Mouse (Mus musculus) MEL (cell line): Measurements from ENCODE around the gene Zmynd11. TPM values are rescaled to one million over a fixed set of nuclear protein-coding genes. Genes with fewer than 3 reads are reported as not detected.

Source experiments
- DNase-seq: peaks from one replicate; pipeline ENCODE4 v3.0.0; 2011; ENCODE audit warnings: low read depth, low spot score
- H3K27ac ChIP-seq: 2 replicates; pipeline ENCODE4 v1.5.1; 2012; ENCODE audit warnings: low read depth, mild to moderate bottlenecking, control low read depth, low read length, moderate library complexity; ENCODE audit not compliant: control insufficient read depth
- H3K27me3 ChIP-seq, 2 experiments: fragments of 150-350 bp in 1 of 2; sonication (generic) in 1 of 2; 2 replicates each; pipeline ENCODE4 v1.6.1; 2012; ENCODE audit warnings: low read length in 2 of 2, mild to moderate bottlenecking in 2 of 2, improper control_type of control experiment in 1 of 2, moderate library complexity in 1 of 2; ENCODE audit not compliant: insufficient read depth in 2 of 2, control insufficient read depth in 1 of 2
- H3K36me3 ChIP-seq, 2 experiments: 2 replicates each; pipeline ENCODE4 v1.6.1; 2012 to 2014; ENCODE audit warnings: low read length in 2 of 2, improper control_type of control experiment in 1 of 2, inconsistent platforms in 1 of 2, mild to moderate bottlenecking in 1 of 2; ENCODE audit not compliant: insufficient read depth in 2 of 2, control insufficient read depth in 1 of 2
- H3K4me1 ChIP-seq, 2 experiments: fragments of 150-350 bp in 1 of 2; sonication (generic) in 1 of 2; 2 replicates each; pipeline ENCODE4 v1.6.1; 2012; ENCODE audit warnings: low read length in 2 of 2, improper control_type of control experiment in 1 of 2, mild to moderate bottlenecking in 1 of 2; ENCODE audit not compliant: insufficient read depth in 2 of 2, control insufficient read depth in 1 of 2
- H3K4me3 ChIP-seq, 2 experiments: fragments of 150-350 bp in 1 of 2; sonication (generic) in 1 of 2; 2 replicates each; pipeline ENCODE4 v1.5.1; 2012; ENCODE audit warnings: low read depth in 2 of 2, low read length in 2 of 2, mild to moderate bottlenecking in 2 of 2, moderate library complexity in 2 of 2, control low read depth in 1 of 2, improper control_type of control experiment in 1 of 2; ENCODE audit not compliant: control insufficient read depth in 1 of 2, insufficient read depth in 1 of 2
- H3K79me2 ChIP-seq: 2 replicates; pipeline ENCODE4 v1.6.1; 2012; ENCODE audit warnings: mild to moderate bottlenecking, low read length, moderate library complexity; ENCODE audit not compliant: control insufficient read depth, poor library complexity, insufficient read depth
- H3K9ac ChIP-seq: 2 replicates; pipeline ENCODE4 v1.6.1; 2012; ENCODE audit warnings: low read depth, mild to moderate bottlenecking, control low read depth, low read length, moderate library complexity; ENCODE audit not compliant: control insufficient read depth, poor library complexity, severe bottlenecking
- H3K9me3 ChIP-seq: fragments of 150-350 bp; sonication (generic); replicated peaks from 2 replicates; pipeline ENCODE4 v1.6.1; 2012; ENCODE audit warnings: mild to moderate bottlenecking, low read length, improper control_type of control experiment, moderate library complexity; ENCODE audit not compliant: insufficient read depth
- CHD1 ChIP-seq: IDR thresholded peaks from 2 replicates; pipeline ENCODE4 v1.6.1; 2012; ENCODE audit warnings: low read depth, mild to moderate bottlenecking, inconsistent platforms, low read length, improper control_type of control experiment
- E2F4 ChIP-seq: IDR thresholded peaks from 2 replicates; pipeline ENCODE4 v1.6.1; 2011; ENCODE audit warnings: low read depth, low read length, improper control_type of control experiment, borderline replicate concordance
- ELF1 ChIP-seq: IDR thresholded peaks from 2 replicates; pipeline ENCODE4 v1.6.1; 2014; ENCODE audit warnings: low read depth, mild to moderate bottlenecking, inconsistent platforms, low read length, improper control_type of control experiment, moderate library complexity
- EP300 ChIP-seq, 2 experiments: IDR thresholded peaks; 2 replicates each; pipeline ENCODE4 v1.6.1; 2011; ENCODE audit warnings: improper control_type of control experiment in 2 of 2, low read length in 2 of 2, low read depth in 1 of 2, mild to moderate bottlenecking in 1 of 2
- ETS1 ChIP-seq: IDR thresholded peaks from 2 replicates; pipeline ENCODE4 v1.6.1; 2012; ENCODE audit warnings: low read depth, mild to moderate bottlenecking, inconsistent platforms, low read length, improper control_type of control experiment, moderate library complexity
- GABPA ChIP-seq: IDR thresholded peaks from 2 replicates; pipeline ENCODE4 v1.6.1; 2012; ENCODE audit warnings: low read depth, mild to moderate bottlenecking, inconsistent platforms, low read length, improper control_type of control experiment, moderate library complexity
- GATA1 ChIP-seq: IDR thresholded peaks from 2 replicates; pipeline ENCODE4 v1.6.1; 2011; ENCODE audit warnings: low read depth, low read length, improper control_type of control experiment
- HCFC1 ChIP-seq: IDR thresholded peaks from 2 replicates; pipeline ENCODE4 v1.6.1; 2012; ENCODE audit warnings: low read depth, mild to moderate bottlenecking, inconsistent platforms, low read length, improper control_type of control experiment, moderate library complexity
- JUND ChIP-seq: IDR thresholded peaks from 2 replicates; pipeline ENCODE4 v1.6.1; 2011; ENCODE audit warnings: low read depth, mild to moderate bottlenecking, improper control_type of control experiment, low read length
- KAT2A ChIP-seq: conservative IDR thresholded peaks from 2 replicates; pipeline ENCODE4 v1.6.1; 2012; ENCODE audit warnings: low read depth, low read length, improper control_type of control experiment, inconsistent platforms
- MAX ChIP-seq: IDR thresholded peaks from 2 replicates; pipeline ENCODE4 v1.6.1; 2011; ENCODE audit warnings: low read length, improper control_type of control experiment
- MAZ ChIP-seq: IDR thresholded peaks from 2 replicates; pipeline ENCODE4 v1.6.1; 2012; ENCODE audit warnings: low read depth, mild to moderate bottlenecking, inconsistent platforms, low read length, improper control_type of control experiment
- MEF2A ChIP-seq: IDR thresholded peaks from 2 replicates; pipeline ENCODE4 v1.6.1; 2014; ENCODE audit warnings: low read depth, mild to moderate bottlenecking, inconsistent platforms, low read length, improper control_type of control experiment; ENCODE audit not compliant: poor library complexity, insufficient replicate concordance, severe bottlenecking; ENCODE audit errors: extremely low read depth
- MYB ChIP-seq: IDR thresholded peaks from 2 replicates; pipeline ENCODE4 v1.6.1; 2011; ENCODE audit warnings: mild to moderate bottlenecking, low read depth, low read length, improper control_type of control experiment
- NELFE ChIP-seq: IDR thresholded peaks from 2 replicates; pipeline ENCODE4 v1.6.1; 2011; ENCODE audit warnings: low read depth, low read length, improper control_type of control experiment
- NRF1 ChIP-seq: IDR thresholded peaks from 2 replicates; pipeline ENCODE4 v1.6.1; 2014; ENCODE audit warnings: low read depth, mild to moderate bottlenecking, inconsistent platforms, low read length, improper control_type of control experiment, moderate library complexity; ENCODE audit not compliant: poor library complexity, insufficient read depth, severe bottlenecking
- POLR2AphosphoS2 ChIP-seq: IDR thresholded peaks from 2 replicates; pipeline ENCODE4 v1.6.1; 2011; ENCODE audit warnings: low read length, improper control_type of control experiment
- RAD21 ChIP-seq: IDR thresholded peaks from 2 replicates; pipeline ENCODE4 v1.6.1; 2011; ENCODE audit warnings: mild to moderate bottlenecking, low read depth, low read length, improper control_type of control experiment
- RCOR1 ChIP-seq: IDR thresholded peaks from 2 replicates; pipeline ENCODE4 v1.6.1; 2012; ENCODE audit warnings: low read depth, mild to moderate bottlenecking, inconsistent platforms, low read length, improper control_type of control experiment
- SIN3A ChIP-seq: IDR thresholded peaks from 2 replicates; pipeline ENCODE4 v1.6.1; 2012; ENCODE audit warnings: low read length, improper control_type of control experiment, inconsistent platforms
- TCF12 ChIP-seq: IDR thresholded peaks from 2 replicates; pipeline ENCODE4 v1.6.1; 2014; ENCODE audit warnings: low read depth, mild to moderate bottlenecking, inconsistent platforms, low read length, improper control_type of control experiment, moderate library complexity
- USF2 ChIP-seq, 2 experiments: IDR thresholded peaks; 2 replicates each; pipeline ENCODE4 v1.6.1; 2011 to 2012; ENCODE audit warnings: improper control_type of control experiment in 2 of 2, low read length in 2 of 2, borderline replicate concordance in 1 of 2, inconsistent platforms in 1 of 2, low read depth in 1 of 2, mild to moderate bottlenecking in 1 of 2; ENCODE audit not compliant: insufficient read depth in 1 of 2
- ZC3H11A ChIP-seq: IDR thresholded peaks from 2 replicates; pipeline ENCODE4 v1.6.1; 2012; ENCODE audit warnings: low read depth, mild to moderate bottlenecking, inconsistent platforms, low read length, improper control_type of control experiment
- ZKSCAN1 ChIP-seq: IDR thresholded peaks from 2 replicates; pipeline ENCODE4 v1.6.1; 2012; ENCODE audit warnings: low read depth, mild to moderate bottlenecking, inconsistent platforms, low read length, improper control_type of control experiment, moderate library complexity
- ZMIZ1 ChIP-seq: IDR thresholded peaks from 2 replicates; pipeline ENCODE4 v1.6.1; 2012; ENCODE audit warnings: low read depth, mild to moderate bottlenecking, inconsistent platforms, low read length, improper control_type of control experiment, moderate library complexity
- polyA plus RNA-seq, 2 experiments: library from polyadenylated mRNA; stranded (reverse) in 1 of 2; unstranded in 1 of 2; fragments of >175 nt in 1 of 2; fragments of >200 nt in 1 of 2; gene quantifications; 2 replicates each; pipeline versions ENCODE4 v1.2.1 to v1.2.4; 2012; ENCODE audit warnings: low replicate concordance in 2 of 2, low read depth in 1 of 2; ENCODE audit not compliant: insufficient read length in 2 of 2, insufficient read depth in 1 of 2, missing spikeins in 1 of 2
- total RNA-seq: library from RNA; depleted of rRNA; stranded (reverse); fragments of 300-350 nt; gene quantifications from 2 replicates; pipeline ENCODE4 v1.2.3, GENCODE M21; 2012

Gene Zmynd11
- total and polyA plus RNA-seq, 3 experiments, result 21.8 to 310 (median 33.0) TPM

DNA sequence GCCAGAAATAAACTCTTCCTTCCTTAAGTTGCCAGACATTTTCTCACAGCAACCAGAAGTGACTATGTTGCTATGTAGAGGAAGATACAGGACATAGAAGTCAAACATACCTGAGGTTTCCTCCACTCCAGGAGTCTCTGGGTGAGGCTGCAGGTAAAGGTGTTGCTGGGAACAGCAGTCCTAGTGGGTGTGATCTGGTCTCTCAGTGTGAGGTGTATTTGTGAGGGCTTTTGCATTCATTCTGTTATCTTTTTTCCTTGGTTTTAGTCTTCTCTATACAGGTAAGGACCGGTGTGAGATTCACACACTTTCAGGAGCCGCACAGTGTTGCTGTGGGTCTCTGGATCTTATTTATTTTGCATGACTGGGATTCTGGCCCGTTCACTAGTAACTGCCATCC is 83.6 kb downstream of the Zmynd11 start:
- Histone ChIP-seq H3K9me3 (no peaks in the 10 kb centered on the region), H3K36me3 (no peaks in the 10 kb centered on the region), H3K4me1 (no peaks in the 10 kb centered on the region), H3K79me2 (no peaks in the 10 kb centered on the region), H3K27me3 (no peaks in the 10 kb centered on the region), H3K27ac (no peak overlapping the region), H3K4me3 (no peak overlapping the region), H3K9ac (no peak overlapping the region)
- DNase-seq, result no peak
- TF ChIP-seq ELF1, result no peak
- TF ChIP-seq GATA1, result no peak
- no peak for TF ChIP-seq HCFC1
- no peak for TF ChIP-seq USF2 (IDR thresholded peaks at IDR 0.05; ENCODE audit: borderline replicate concordance in 1 of 2, insufficient read depth in 1 of 2, low read depth in 1 of 2, low read length in 2 of 2)
- no peak for TF ChIP-seq RAD21
- TF ChIP-seq MAX, result no peak
- no peak for TF ChIP-seq JUND
- TF ChIP-seq RCOR1, result no peak
- no peak for TF ChIP-seq TCF12
- TF ChIP-seq E2F4, result no peak
- TF ChIP-seq ZMIZ1, result no peak
- TF ChIP-seq MEF2A, result no peak
- TF ChIP-seq CHD1, result no peak
- TF ChIP-seq ZKSCAN1, result no peak
- TF ChIP-seq ETS1, result no peak

- no peak for TF ChIP-seq SIN3A
- no peak for TF ChIP-seq ZMIZ1
- no peak for TF ChIP-seq ZC3H11A
- TF ChIP-seq ELF1, result no peak
- no peak for TF ChIP-seq EP300 (IDR thresholded peaks at IDR 0.05; ENCODE audit: low read depth in 1 of 2, low read length in 2 of 2)
- TF ChIP-seq HCFC1, result no peak
- TF ChIP-seq NELFE, result no peak
- TF ChIP-seq NRF1, result no peak
- no peak for TF ChIP-seq KAT2A
- TF ChIP-seq MAZ, result no peak
- no peak for TF ChIP-seq POLR2AphosphoS2
- no peak for TF ChIP-seq MYB
- no peak for TF ChIP-seq GABPA
- Histone ChIP-seq H3K79me2 (no peaks in the 10 kb centered on the region), H3K9me3 (no peaks in the 10 kb centered on the region; the same call in 1 of the 2 replicates), H3K9ac (no peak overlapping the region), H3K4me1 (no peaks in the 10 kb centered on the region), H3K27me3 (no peaks in the 10 kb centered on the region; a peak in 1 of 4 replicates), H3K36me3 (no peaks in the 10 kb centered on the region), H3K4me3 (no peak overlapping the region), H3K27ac (no peak overlapping the region)
- no peak for DNase-seq
Measured at GRCm38 (mm10) chr13:9674126-9674525, 91.0 kb downstream of the Zmynd11 start.
